Mouse (Mus musculus) heart, postnatal 0 days (tissue): ENCODE measurements around the gene Atp8a1. TPM values are rescaled to one million over a fixed set of nuclear protein-coding genes. Genes with fewer than 3 reads are reported as not detected.

Experiments used
- ATAC-seq: fragments of 200-750 bp; cut with Nextera tagmentation; 2 replicates; pipeline ENCODE4 v1.8.0; 2017; ENCODE audit warnings: low read depth, moderate number of reproducible peaks, moderate library complexity; ENCODE audit not compliant: insufficient read depth
- DNase-seq: peaks from one replicate; pipeline ENCODE4 v3.0.0-alpha.2; 2016; ENCODE audit warnings: low spot score
- H3K27ac ChIP-seq: fragments of 300-500 bp; sonication (generic); 2 replicates; pipeline ENCODE4 v1.5.1; 2014; ENCODE audit warnings: low read depth, mild to moderate bottlenecking
- H3K27me3 ChIP-seq: fragments of 300-500 bp; sonication (generic); 2 replicates; pipeline ENCODE4 v1.6.1; 2014; ENCODE audit warnings: low read length, mixed read lengths; ENCODE audit not compliant: control insufficient read depth, insufficient read depth
- H3K36me3 ChIP-seq: fragments of 300-500 bp; sonication (generic); replicated peaks from 2 replicates; pipeline ENCODE4 v1.6.1; 2014; ENCODE audit warnings: low read length, mixed read lengths; ENCODE audit not compliant: control insufficient read depth, insufficient read depth
- H3K4me1 ChIP-seq: fragments of 300-500 bp; sonication (generic); 2 replicates; pipeline ENCODE4 v1.6.1; 2014; ENCODE audit warnings: antibody characterized with exemption; ENCODE audit not compliant: control insufficient read depth, insufficient read depth
- H3K4me2 ChIP-seq: fragments of 300-500 bp; sonication (generic); 2 replicates; pipeline ENCODE4 v1.6.1; 2014; ENCODE audit warnings: low read depth, mild to moderate bottlenecking, low read length, moderate library complexity
- H3K4me3 ChIP-seq: fragments of 300-500 bp; sonication (generic); 2 replicates; pipeline ENCODE4 v1.5.1; 2014; ENCODE audit warnings: low read depth, low read length
- H3K9ac ChIP-seq: fragments of 300-500 bp; sonication (generic); replicated peaks from 2 replicates; pipeline ENCODE4 v1.6.1; 2014; ENCODE audit warnings: low read depth, low read length, mixed read lengths
- H3K9me3 ChIP-seq: fragments of 300-500 bp; sonication (generic); replicated peaks from 2 replicates; pipeline ENCODE4 v1.6.1; 2016; ENCODE audit warnings: low read length; ENCODE audit not compliant: control insufficient read depth
- CTCF ChIP-seq: IDR thresholded peaks from 2 replicates; pipeline ENCODE4 v1.5.1; 2016; ENCODE audit warnings: antibody characterized with exemption, control low read depth, low read depth
- EP300 ChIP-seq: IDR thresholded peaks from 2 replicates; pipeline ENCODE4 v1.6.1; 2016; ENCODE audit warnings: antibody characterized with exemption, low read depth
- WGBS: fragments of 180-500 bp; shearing (Covaris S2); extraction: QIAGEN DNeasy Blood & Tissue Kit; methylation state at CpG from one replicate; pipeline ENCODE4 v1.1.7; 2014; 5-methylcytosine and 5-hydroxymethylcytosine counted together
- polyA plus RNA-seq: library from polyadenylated mRNA; unstranded; fragments of >200 nt; fragmentation: Nextera tagmentation; extraction: Ambion mirVana; gene quantifications from 2 replicates; pipeline ENCODE4 v1.2.1, GENCODE M21; 2015
- total RNA-seq: library from RNA; depleted of rRNA; stranded (reverse); fragments of >200 nt; gene quantifications from 2 replicates; pipeline ENCODE4 v1.2.3, GENCODE M21; 2014; ENCODE audit warnings: low replicate concordance

Gene Atp8a1
- total and polyA plus RNA-seq, 2 experiments from 2014 or later: 5.8 to 17.0 TPM

- no peak overlapping the region for H3K9ac ChIP-seq
- no peaks in the 10 kb centered on the region for H3K27me3 ChIP-seq
- no peak overlapping the region for H3K4me3 ChIP-seq
- DNase-seq: no peak
- 86% methylated on average over 8 of the region's 8 CpGs for WGBS
- ATAC-seq: no peak
- TF ChIP-seq CTCF (no peak), EP300 (no peak)
- H3K36me3 ChIP-seq: no peaks in the 10 kb centered on the region
- H3K27ac ChIP-seq: no peak overlapping the region
- no peaks in the 10 kb centered on the region; the same call in 1 of the 2 replicates for H3K4me1 ChIP-seq
- no peaks in the 10 kb centered on the region for H3K9me3 ChIP-seq
- H3K4me2 ChIP-seq: no peak overlapping the region
Observed at GRCm38 (mm10) chr5:67688001-67688400, 159.2 kb downstream of the Atp8a1 start.

- Histone ChIP-seq H3K9ac (no peak overlapping the region), H3K27ac (no peak overlapping the region), H3K4me3 (no peak overlapping the region), H3K36me3 (no peaks in the 10 kb centered on the region), H3K27me3 (no peaks in the 10 kb centered on the region), H3K9me3 (no peaks in the 10 kb centered on the region), H3K4me2 (no peak overlapping the region), H3K4me1 (no peaks in the 10 kb centered on the region; the same call in 1 of the 2 replicates)
- no peak for DNase-seq
- TF ChIP-seq EP300: no peak
- TF ChIP-seq CTCF: no peak
- WGBS: 78% methylated on average over 7 of the region's 7 CpGs
- ATAC-seq: no peak
Observed at GRCm38 (mm10) chr5:67685906-67686305, 161.3 kb downstream of the Atp8a1 start.

DNA sequence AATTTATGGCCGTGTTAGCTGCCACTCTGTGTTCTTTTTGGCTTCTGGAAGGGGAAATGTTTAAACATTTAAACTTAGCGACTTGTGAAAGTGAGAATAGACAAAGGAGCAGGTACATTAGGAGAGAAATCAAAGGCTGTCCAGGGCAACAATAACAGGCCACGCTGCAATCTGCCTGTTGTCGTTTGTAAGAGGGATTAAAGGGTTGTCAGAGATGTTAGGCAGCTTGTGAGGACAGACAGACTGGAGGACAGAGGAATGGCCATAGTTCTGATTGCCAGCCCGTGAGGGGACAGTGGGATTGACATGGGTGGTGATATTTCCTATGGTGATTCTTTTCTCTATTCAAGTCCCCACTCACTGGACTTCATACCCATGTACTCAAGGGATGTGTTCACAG is 161.8 kb downstream of the Atp8a1 start:
- H3K36me3 ChIP-seq: no peaks in the 10 kb centered on the region
- TF ChIP-seq EP300 (no peak), CTCF (no peak)
- no peak overlapping the region for H3K4me2 ChIP-seq
- H3K27me3 ChIP-seq: no peaks in the 10 kb centered on the region
- no peak overlapping the region for H3K4me3 ChIP-seq
- WGBS: 32% methylated on average over 5 of the region's 5 CpGs
- H3K4me1 ChIP-seq: no peaks in the 10 kb centered on the region; the same call in 1 of the 2 replicates
- no peak overlapping the region for H3K27ac ChIP-seq
- no peaks in the 10 kb centered on the region for H3K9me3 ChIP-seq
- H3K9ac ChIP-seq: no peak overlapping the region
- DNase-seq (no peak), ATAC-seq (no peak)

DNA sequence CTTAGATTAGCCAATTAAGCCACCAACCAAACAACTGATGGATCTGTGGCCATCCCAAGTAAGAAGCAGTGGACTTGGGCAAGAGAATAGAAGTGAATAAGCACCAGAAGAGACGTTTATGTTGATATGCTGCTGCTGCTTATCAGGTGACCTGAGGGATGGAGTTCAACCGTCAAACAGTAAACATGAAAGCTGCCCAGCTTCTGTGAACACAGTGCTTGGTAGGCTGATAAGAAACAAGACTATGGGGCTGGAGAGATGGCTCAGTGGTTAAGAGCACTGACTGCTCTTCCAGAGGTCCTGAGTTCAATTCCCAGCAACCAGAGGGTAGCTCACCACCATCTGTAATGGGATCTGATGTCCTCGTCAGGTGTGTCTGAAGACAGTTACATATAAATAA is 168.4 kb downstream of the Atp8a1 start:
- TF ChIP-seq CTCF (no peak), EP300 (no peak)
- 38% methylated on average over 3 of the region's 3 CpGs for WGBS
- Histone ChIP-seq H3K9me3 (no peaks in the 10 kb centered on the region), H3K36me3 (no peaks in the 10 kb centered on the region), H3K4me3 (no peak overlapping the region), H3K27me3 (no peaks in the 10 kb centered on the region), H3K9ac (no peak overlapping the region), H3K27ac (no peak overlapping the region), H3K4me2 (no peak overlapping the region), H3K4me1 (no peaks in the 10 kb centered on the region)
- ATAC-seq: no peak
- DNase-seq: no peak

- no peaks in the 10 kb centered on the region for H3K9me3 ChIP-seq
- WGBS: 82% methylated on average over 4 of the region's 4 CpGs
- ATAC-seq (no peak), DNase-seq (no peak)
- no peak overlapping the region for H3K4me2 ChIP-seq
- no peak overlapping the region for H3K4me3 ChIP-seq
- H3K9ac ChIP-seq: no peak overlapping the region
- TF ChIP-seq EP300 (no peak), CTCF (no peak)
- no peak overlapping the region for H3K27ac ChIP-seq
- no peaks in the 10 kb centered on the region for H3K36me3 ChIP-seq
- peaks cover 9% of the 10 kb centered on the region for H3K4me1 ChIP-seq
- H3K27me3 ChIP-seq: no peaks in the 10 kb centered on the region
Observed at GRCm38 (mm10) chr5:67673008-67673407, 174.2 kb downstream of the Atp8a1 start.

DNA sequence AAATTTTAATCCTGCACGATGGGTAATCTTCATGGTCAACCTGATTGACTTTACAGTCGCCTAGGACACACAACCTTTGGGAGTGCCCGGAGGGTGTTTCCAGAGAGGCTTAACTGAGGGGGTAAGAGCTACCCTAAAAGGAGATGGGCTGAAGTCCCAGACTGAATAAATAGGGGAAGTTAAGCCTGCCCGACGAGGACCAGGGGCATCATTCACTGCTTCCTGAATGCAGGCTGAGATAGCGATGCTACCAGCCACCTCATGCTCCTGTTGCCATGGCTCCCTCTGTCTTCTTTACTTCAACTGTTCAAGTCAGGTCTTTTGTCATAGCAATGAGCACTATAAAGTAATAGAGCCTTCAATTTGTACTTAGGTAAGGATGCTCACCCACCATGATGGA is 177.1 kb downstream of the Atp8a1 start:
- TF ChIP-seq EP300 (no peak), CTCF (no peak)
- Histone ChIP-seq H3K27ac (no peak overlapping the region), H3K36me3 (no peaks in the 10 kb centered on the region; the same call in 1 of the 2 replicates), H3K27me3 (no peaks in the 10 kb centered on the region), H3K9ac (no peak overlapping the region), H3K4me1 (peaks cover 9% of the 10 kb centered on the region), H3K4me3 (no peak overlapping the region), H3K4me2 (no peak overlapping the region), H3K9me3 (no peaks in the 10 kb centered on the region)
- ATAC-seq (no peak), DNase-seq (no peak)
- WGBS: 77% methylated on average over 6 of the region's 6 CpGs
